Comparison of ENCODE assay signal across 8 mouse cellular contexts in the genomic region with DNA sequence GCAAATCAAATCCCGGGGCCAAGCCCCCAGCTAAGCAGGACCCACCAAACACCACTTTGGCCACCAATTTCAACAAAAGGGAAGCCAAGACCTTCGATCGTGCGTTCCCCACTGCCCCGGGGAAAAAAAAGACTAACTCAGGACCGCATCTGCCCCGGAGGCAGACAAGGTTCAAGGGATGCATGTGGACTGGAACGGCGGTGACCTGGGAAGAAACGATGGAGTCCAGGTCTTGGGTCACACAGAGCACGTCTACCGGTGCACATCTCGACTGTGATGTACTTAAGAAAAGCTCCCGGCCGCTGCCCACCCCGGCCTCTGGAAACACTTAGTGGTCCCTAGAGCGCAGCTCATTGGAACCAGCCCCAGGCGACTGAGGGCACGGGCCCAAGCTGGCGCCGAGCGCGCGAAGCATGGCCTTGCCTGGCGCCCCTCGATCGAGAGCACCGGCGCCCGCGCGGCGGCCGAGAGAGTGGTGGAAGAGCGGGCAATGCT. TPM values are rescaled to one million over a fixed set of nuclear protein-coding genes. Genes with fewer than 3 reads are reported as not detected.
DNase-seq lines count a peak whose midpoint lies in the region; ATAC-seq and TF ChIP-seq lines count a peak whose summit lies in the region.

No protein-coding gene starts in this region.

- H3K27me3 ChIP-seq in lung, embryonic 14.5 days (ENCODE audit: insufficient read depth, low read length), result no peaks in the 10 kb centered on the region
- peaks cover 6% of the 10 kb centered on the region; the same call in 1 of the 2 replicates for H3K27me3 ChIP-seq in heart, embryonic 16.5 days (ENCODE audit: control insufficient read depth, insufficient read depth, low read length)
- H3K27me3 ChIP-seq in limb, embryonic 12.5 days, result no peaks in the 10 kb centered on the region; the same call in 1 of the 2 replicates
- peaks cover 11% of the 10 kb centered on the region; the same call in 1 of the 2 replicates for H3K27me3 ChIP-seq in neural tube, embryonic 14.5 days (ENCODE audit: control insufficient read depth, insufficient read depth, low read length)

- no peaks in the 10 kb centered on the region for H3K36me3 ChIP-seq in lung, embryonic 14.5 days (ENCODE audit: insufficient read depth)
- no peaks in the 10 kb centered on the region for H3K36me3 ChIP-seq in heart, embryonic 16.5 days (ENCODE audit: control insufficient read depth, insufficient read depth)
- H3K36me3 ChIP-seq in limb, embryonic 12.5 days, result no peaks in the 10 kb centered on the region
- H3K36me3 ChIP-seq in neural tube, embryonic 14.5 days (ENCODE audit: control insufficient read depth, insufficient read depth, low read length), result no peaks in the 10 kb centered on the region

- H3K4me1 ChIP-seq in lung, embryonic 14.5 days (ENCODE audit: insufficient read depth), result peaks cover 24% of the 10 kb centered on the region
- H3K4me1 ChIP-seq in heart, embryonic 16.5 days (ENCODE audit: control insufficient read depth, insufficient read depth, low read length), result peaks cover 33% of the 10 kb centered on the region
- peaks cover 46% of the 10 kb centered on the region for H3K4me1 ChIP-seq in limb, embryonic 12.5 days (replicated peaks)
- H3K4me1 ChIP-seq in neural tube, embryonic 14.5 days (ENCODE audit: control insufficient read depth, insufficient read depth, low read length), result peaks cover 8% of the 10 kb centered on the region; the same call in 1 of the 2 replicates

- peak overlapping the region; percentile 89 for H3K9ac ChIP-seq in lung, embryonic 14.5 days
- H3K9ac ChIP-seq in heart, embryonic 16.5 days (ENCODE audit: low read length), result peak overlapping the region; percentile 83
- H3K9ac ChIP-seq in limb, embryonic 12.5 days (replicated peaks), result peak overlapping the region; percentile 90
- H3K9ac ChIP-seq in neural tube, embryonic 14.5 days (replicated peaks; ENCODE audit: low read depth, low read length), result peak overlapping the region; percentile 55

- under 1% methylated on average over 35 of the region's 35 CpGs for WGBS in lung, embryonic 14.5 days
- WGBS in heart, embryonic 16.5 days, result under 1% methylated on average over 35 of the region's 35 CpGs
- under 1% methylated on average over 35 of the region's 35 CpGs for WGBS in limb, embryonic 12.5 days
- 1% methylated on average over 30 of the region's 35 CpGs for WGBS in neural tube, embryonic 14.5 days

- peak; percentile 70 for DNase-seq in lung, embryonic 14.5 days
- no peak for DNase-seq in lung, postnatal 36 days
- DNase-seq in embryo, embryonic 11 days, result peak; percentile 79
- no peak for DNase-seq in cerebellum, adult 9-11 months

- peak overlapping the region; percentile 79 for H3K4me3 ChIP-seq in lung, embryonic 14.5 days (ENCODE audit: low read depth, low read length)
- H3K4me3 ChIP-seq in heart, embryonic 16.5 days (ENCODE audit: low read length), result peak overlapping the region; percentile 72
- peak overlapping the region; percentile 79 for H3K4me3 ChIP-seq in limb, embryonic 12.5 days (replicated peaks)
- peak overlapping the region; percentile 46 for H3K4me3 ChIP-seq in neural tube, embryonic 14.5 days (ENCODE audit: low read depth, low read length)

- peak overlapping the region; percentile 89 for H3K4me2 ChIP-seq in lung, embryonic 14.5 days
- peak overlapping the region; percentile 77 for H3K4me2 ChIP-seq in heart, embryonic 16.5 days (ENCODE audit: low read depth, low read length)
- peak overlapping the region; percentile 81 for H3K4me2 ChIP-seq in limb, embryonic 12.5 days
- peak overlapping the region; percentile 67 for H3K4me2 ChIP-seq in neural tube, embryonic 14.5 days (ENCODE audit: low read depth, low read length)

- no peaks in the 10 kb centered on the region for H3K9me3 ChIP-seq in lung, embryonic 14.5 days (ENCODE audit: low read depth, low read length)
- no peaks in the 10 kb centered on the region for H3K9me3 ChIP-seq in heart, embryonic 16.5 days (replicated peaks; ENCODE audit: control insufficient read depth, low read length)
- no peaks in the 10 kb centered on the region for H3K9me3 ChIP-seq in limb, embryonic 12.5 days
- H3K9me3 ChIP-seq in neural tube, embryonic 14.5 days (ENCODE audit: control insufficient read depth, low read length), result no peaks in the 10 kb centered on the region

- TF ChIP-seq CTCF in lung, embryonic 14.5 days (IDR thresholded peaks at IDR 0.05; ENCODE audit: low read depth), result no peak

- H3K27ac ChIP-seq in lung, embryonic 14.5 days (ENCODE audit: low read depth), result peak overlapping the region; percentile 85
- H3K27ac ChIP-seq in heart, embryonic 16.5 days (ENCODE audit: low read length), result peak overlapping the region; percentile 76
- peak overlapping the region; percentile 91 for H3K27ac ChIP-seq in limb, embryonic 12.5 days
- H3K27ac ChIP-seq in neural tube, embryonic 14.5 days (ENCODE audit: low read depth, low read length), result no peak overlapping the region

- ATAC-seq in lung, embryonic 14.5 days (ENCODE audit: insufficient read depth), result peak; percentile 57
- peak; percentile 66 for ATAC-seq in heart, embryonic 16.5 days (replicated peaks; ENCODE audit: extremely low read depth, insufficient read depth, low FRiP score)
- no peak; the same call in 1 of the 2 replicates for ATAC-seq in limb, embryonic 12.5 days (ENCODE audit: insufficient number of reproducible peaks, insufficient read depth, low FRiP score, low TSS enrichment, low read depth)
- ATAC-seq in neural tube, embryonic 14.5 days (ENCODE audit: low read depth), result peak; percentile 69
- no peak for ATAC-seq in CD4-positive, CD25-positive, alpha-beta regulatory T cell, adult 4 months

RNA-seq across cellular contexts. Expression of gene Ror2, which starts 0.6 kb away (rescaled TPM):
- 16.2 and 18.2 TPM in 2 replicates for polyA plus RNA-seq in lung, embryonic 14.5 days (2014; fragmentation: Nextera tagmentation; extraction: Ambion mirVana)
- polyA plus RNA-seq in heart, embryonic 16.5 days (2015; fragmentation: Nextera tagmentation; extraction: Ambion mirVana), result 13.5 and 15.8 TPM in 2 replicates
- polyA plus RNA-seq in limb, embryonic 12.5 days (2016; fragmentation: Nextera tagmentation; extraction: Ambion mirVana), result 44.2 and 45.2 TPM in 2 replicates
- 1.1 and 2.2 TPM in 2 replicates for polyA plus RNA-seq in neural tube, embryonic 14.5 days (2014; fragmentation: Nextera tagmentation; extraction: Ambion mirVana)
- polyA plus RNA-seq in CD4-positive, CD25-positive, alpha-beta regulatory T cell, adult 4 months (2017; shearing (Covaris generic)), result not detected

Comparison
In these comparisons a context has a peak if more than half of its experiments do, and no peak if none do; other contexts are left out.
1. DNase-seq: peak in lung, embryonic 14.5 days (single experiment) and embryo, embryonic 11 days (single experiment); none in lung, postnatal 36 days (single experiment) and cerebellum, adult 9-11 months (single experiment).
2. ATAC-seq: peak in lung, embryonic 14.5 days (single experiment), heart, embryonic 16.5 days (single experiment) and neural tube, embryonic 14.5 days (single experiment); none in limb, embryonic 12.5 days (single experiment) and CD4-positive, CD25-positive, alpha-beta regulatory T cell, adult 4 months (single experiment).
3. Peak in every context shown above with its lines, with median percentiles within 50 percentile points of each other: H3K4me2 ChIP-seq, H3K4me3 ChIP-seq and H3K9ac ChIP-seq.